Mouse (Mus musculus): ENCODE measurements around the gene Kctd14.
"Not testable (repeated sequence)": the region's sequence is repeated elsewhere in the genome, so short reads cannot be mapped to it uniquely, and the experiment has no call there.

Kctd14 gene

GRCm38 (mm10) chr7:97451023-97451422, at the start of gene Kctd14:
TSS of gene Kctd14 (plus strand) at chr7:97451323.
- DNase-seq (ENCODE audit: low spot score in 2 of 2), result not testable (repeated sequence)

- DNase-seq (ENCODE audit: low spot score in 2 of 2), result no peak
Measured at GRCm38 (mm10) chr7:97407145-97407544, 44.0 kb upstream of the Kctd14 start.

DNA sequence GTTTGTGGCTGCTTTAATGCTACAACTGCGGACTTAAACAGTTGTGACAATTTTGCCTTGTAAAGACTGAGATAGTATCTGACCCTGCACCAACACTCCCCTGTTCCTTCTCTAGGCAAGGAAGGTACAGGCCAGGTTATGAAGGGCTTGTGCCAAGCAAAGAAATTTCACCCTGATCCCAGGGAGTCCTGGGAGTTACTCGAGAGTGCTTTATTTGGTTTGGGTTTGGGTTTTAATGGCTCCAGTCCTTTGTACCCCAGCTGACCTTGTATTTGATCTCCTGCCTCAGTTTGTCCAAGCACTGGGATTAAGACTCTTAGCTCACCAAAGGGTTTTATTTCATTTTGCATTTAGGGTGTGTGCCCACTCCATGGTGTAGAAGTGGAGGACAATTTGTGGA, 40.0 kb upstream of the Kctd14 start:
- DNase-seq (ENCODE audit: low spot score in 2 of 2), result no peak

GRCm38 (mm10) chr7:97411575-97411974, 39.5 kb upstream of the Kctd14 start:
- no peak for DNase-seq (ENCODE audit: low spot score in 2 of 2)

- no peak for DNase-seq (ENCODE audit: low spot score in 2 of 2)
Measured at GRCm38 (mm10) chr7:97413981-97414380, 37.1 kb upstream of the Kctd14 start.

GRCm38 (mm10) chr7:97414426-97414825, 36.7 kb upstream of the Kctd14 start:
- no peak for DNase-seq (ENCODE audit: low spot score in 2 of 2)

- DNase-seq (ENCODE audit: low spot score in 2 of 2), result no peak
Measured at GRCm38 (mm10) chr7:97414915-97415687, 36.0 kb upstream of the Kctd14 start.

DNA sequence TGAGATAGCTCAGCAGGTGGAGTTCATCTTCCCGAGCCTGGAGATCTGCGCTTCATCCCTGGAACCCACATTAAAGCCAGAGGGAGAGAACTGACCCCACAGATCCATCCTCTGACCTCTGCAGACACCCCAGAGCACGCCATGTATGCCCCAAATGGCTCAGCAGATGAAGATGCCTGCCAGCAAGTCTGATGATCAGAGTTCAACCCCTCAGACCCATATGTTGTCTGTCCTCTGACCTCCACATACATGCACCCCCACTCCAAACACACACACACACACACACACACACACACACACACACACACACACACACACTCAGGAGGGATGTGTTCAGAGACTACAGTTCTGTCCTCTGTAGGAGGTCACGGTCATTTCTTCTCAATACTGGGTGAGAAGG, 34.6 kb upstream of the Kctd14 start:
- no peak for DNase-seq (ENCODE audit: low spot score in 2 of 2)

DNA sequence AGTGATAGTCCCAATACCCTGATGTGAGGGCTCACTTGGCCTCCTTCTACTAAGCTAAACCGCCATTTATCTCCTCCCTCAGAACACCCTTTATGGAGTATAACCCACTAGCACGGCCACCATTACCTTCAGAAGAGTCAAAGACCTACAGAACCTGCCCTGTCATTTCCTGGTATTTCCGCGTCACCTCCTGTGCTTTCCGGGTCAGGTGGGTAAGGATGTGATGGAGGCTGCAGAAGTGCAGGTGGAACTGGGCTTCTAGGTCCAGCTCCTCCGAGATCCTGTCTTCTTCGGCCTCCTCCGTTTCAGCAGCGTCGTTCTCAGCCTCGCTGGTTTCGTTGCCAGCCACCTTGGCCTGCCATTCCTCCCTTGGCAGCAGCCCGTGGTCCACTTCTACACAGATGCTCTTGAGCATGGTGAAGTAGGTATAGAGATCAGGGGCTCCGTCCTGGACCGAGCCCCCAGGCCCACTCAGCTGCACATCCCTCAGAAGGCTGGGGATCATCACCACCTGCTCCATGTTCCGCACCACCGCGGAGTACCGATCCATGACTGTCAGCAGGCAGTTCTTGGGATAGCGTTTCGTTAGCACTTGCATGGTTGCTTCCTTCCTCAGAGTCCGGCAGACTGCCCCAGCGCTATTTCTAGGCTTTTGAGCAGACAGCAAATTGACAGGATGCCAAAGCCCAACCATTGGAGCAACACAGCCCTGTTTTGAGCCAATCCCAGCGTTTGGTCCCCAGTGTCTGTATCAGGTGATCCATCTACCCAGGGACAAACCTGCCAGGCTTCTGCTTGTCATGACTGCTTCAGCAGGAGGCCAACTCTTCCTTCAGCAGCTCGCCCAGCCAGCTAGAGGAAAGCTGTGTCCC, 34.0 kb upstream of the Kctd14 start, which contains the start of gene Thrsp:
Gene Thrsp, minus strand, starts transcription at position 825 of the 872 bp plus-strand sequence.
- DNase-seq (ENCODE audit: low spot score in 2 of 2), result peak; percentile 35 to 75

DNA sequence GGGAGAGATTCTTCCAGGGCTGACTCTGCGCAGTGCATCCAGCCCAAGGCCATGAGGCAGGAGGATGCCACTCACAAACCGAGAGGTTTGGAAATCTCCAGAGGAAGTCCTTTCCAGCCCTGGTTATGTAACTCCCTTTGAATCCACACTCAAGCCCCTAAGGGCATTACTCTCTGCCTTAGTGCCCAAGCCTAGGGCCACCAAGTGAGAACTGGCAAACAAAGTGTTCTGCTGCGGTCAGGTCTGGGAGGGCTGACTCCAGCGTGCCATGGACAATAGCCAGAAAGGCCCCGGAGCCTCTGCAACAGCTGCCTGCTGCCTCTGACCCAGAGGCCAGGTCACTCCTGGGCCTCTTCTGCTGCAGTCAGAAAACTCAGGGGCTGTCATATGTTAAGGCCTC, 32.4 kb upstream of the Kctd14 start:
- DNase-seq (ENCODE audit: low spot score in 2 of 2), result no peak

- DNase-seq (ENCODE audit: low spot score in 2 of 2), result no peak
Measured at GRCm38 (mm10) chr7:97419163-97419562, 32.0 kb upstream of the Kctd14 start.

GRCm38 (mm10) chr7:97420406-97420805, 30.7 kb upstream of the Kctd14 start:
- no peak for DNase-seq (ENCODE audit: low spot score in 2 of 2)

GRCm38 (mm10) chr7:97420958-97421651, 30.0 kb upstream of the Kctd14 start:
- DNase-seq (ENCODE audit: low spot score in 2 of 2), result peak in 1 of 2 experiments; percentile 42

DNA sequence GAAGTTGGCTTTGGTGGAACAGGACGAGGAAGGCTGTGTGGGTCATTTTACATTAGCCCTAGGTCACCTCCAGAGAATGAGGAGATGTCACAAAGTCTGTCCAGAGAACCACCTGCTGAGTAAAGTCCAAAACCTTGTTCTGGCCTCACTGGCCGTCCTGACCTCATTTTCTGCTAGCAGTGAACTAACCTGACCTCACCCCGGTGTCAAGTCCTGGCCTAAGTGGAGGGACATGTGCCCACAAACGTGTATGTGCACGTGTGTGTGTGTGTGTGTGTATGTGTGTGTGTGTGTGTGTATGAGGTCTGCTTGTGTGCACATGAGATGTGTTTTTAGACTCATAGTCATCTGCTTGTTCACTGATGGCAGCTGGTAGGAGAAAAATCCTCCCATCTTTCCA, 27.4 kb upstream of the Kctd14 start:
- DNase-seq (ENCODE audit: low spot score in 2 of 2), result no peak

DNA sequence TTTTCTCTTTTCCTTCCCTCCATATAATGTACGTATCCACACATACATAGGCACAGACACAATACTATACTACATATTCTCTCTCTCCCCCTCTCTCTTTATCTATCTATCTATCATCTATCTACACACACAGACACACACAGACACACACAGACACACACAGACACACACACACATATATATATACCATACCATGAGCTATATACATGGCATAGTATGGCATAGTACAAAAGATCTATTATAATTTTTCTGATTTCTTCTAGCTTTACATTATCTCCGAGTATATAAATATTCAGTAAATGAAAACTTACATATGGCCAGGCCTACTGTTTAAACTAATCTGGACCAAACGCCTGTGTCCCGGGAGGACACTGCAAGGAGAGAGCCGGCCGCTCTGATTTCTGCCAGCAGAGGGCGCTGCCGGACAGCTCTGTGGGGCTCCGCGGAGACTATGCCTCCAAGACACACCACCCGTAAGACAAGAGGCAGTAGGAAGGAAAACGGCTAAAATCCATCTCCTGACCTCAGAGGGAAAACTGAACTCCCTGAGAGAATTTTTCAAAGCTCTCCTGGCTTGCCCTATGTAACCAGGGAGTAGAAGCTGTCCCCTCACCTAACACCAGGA, 26.4 kb upstream of the Kctd14 start:
- peak; percentile 98 for DNase-seq (ENCODE audit: low spot score in 2 of 2)

GRCm38 (mm10) chr7:97426566-97426965, 24.6 kb upstream of the Kctd14 start:
- no peak for DNase-seq (ENCODE audit: low spot score in 2 of 2)

GRCm38 (mm10) chr7:97427296-97427695, 23.8 kb upstream of the Kctd14 start:
- no peak for DNase-seq (ENCODE audit: low spot score in 2 of 2)

- DNase-seq (ENCODE audit: low spot score in 2 of 2), result peak in 1 of 2 experiments; percentile 44
Measured at GRCm38 (mm10) chr7:97427778-97428420, 23.2 kb upstream of the Kctd14 start.

DNA sequence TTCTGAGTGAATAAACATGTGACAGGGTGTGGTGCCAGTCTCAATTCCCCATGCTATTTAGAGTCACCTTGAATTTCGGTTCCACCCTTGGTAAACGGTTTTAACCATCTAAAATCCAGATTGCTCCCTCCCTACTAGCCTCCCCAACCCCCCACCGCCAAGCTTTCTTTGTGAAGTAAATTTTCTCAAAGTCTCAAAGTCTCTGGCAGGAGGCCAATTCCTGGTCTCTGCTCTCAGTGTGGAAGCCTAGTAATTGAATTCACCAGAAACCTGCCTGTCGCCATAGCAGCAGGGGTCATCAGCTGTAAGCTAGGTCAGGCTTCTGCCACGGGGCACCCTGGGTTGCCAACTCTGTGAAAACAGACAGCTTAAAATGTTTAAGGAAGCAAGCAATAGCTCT, 21.4 kb upstream of the Kctd14 start:
- peak in 1 of 2 experiments; percentile 46 for DNase-seq (ENCODE audit: low spot score in 2 of 2)

DNA sequence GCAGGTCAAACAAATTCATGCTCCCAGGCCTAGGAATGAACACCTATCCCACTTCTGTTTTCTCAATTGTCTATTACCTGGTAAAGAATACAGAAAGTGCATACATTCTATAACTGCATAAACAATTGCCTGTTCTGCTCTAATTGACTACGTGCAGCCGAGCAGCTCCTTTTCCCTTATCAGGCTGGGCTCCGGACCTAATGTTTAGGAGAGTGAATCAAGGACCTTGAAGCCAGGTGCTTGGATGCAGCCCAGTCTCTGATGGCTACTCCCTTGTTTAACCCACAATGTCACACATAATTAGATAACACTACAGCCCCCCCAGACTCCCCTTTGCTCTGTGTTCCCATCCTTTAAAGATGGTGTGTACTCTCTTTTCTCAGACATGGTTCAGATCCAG, 17.6 kb upstream of the Kctd14 start:
- not testable (repeated sequence) for DNase-seq (ENCODE audit: low spot score in 2 of 2)

- no peak for DNase-seq (ENCODE audit: low spot score in 2 of 2)
Measured at GRCm38 (mm10) chr7:97434517-97434916, 16.6 kb upstream of the Kctd14 start.

Data from cerebellum, postnatal 4 days (tissue).